Mouse (Mus musculus) MEL (cell line): ENCODE measurements around the gene Nup160. TPM values are rescaled to one million over a fixed set of nuclear protein-coding genes. Genes with fewer than 3 reads are reported as not detected.

ENCODE experiments used
- DNase-seq: peaks from one replicate; pipeline ENCODE4 v3.0.0; 2011; ENCODE audit warnings: low read depth, low spot score
- H3K27ac ChIP-seq: 2 replicates; pipeline ENCODE4 v1.5.1; 2012; ENCODE audit warnings: low read depth, mild to moderate bottlenecking, control low read depth, low read length, moderate library complexity; ENCODE audit not compliant: control insufficient read depth
- H3K27me3 ChIP-seq, 2 experiments: fragments of 150-350 bp in 1 of 2; sonication (generic) in 1 of 2; 2 replicates each; pipeline ENCODE4 v1.6.1; 2012; ENCODE audit warnings: low read length in 2 of 2, mild to moderate bottlenecking in 2 of 2, improper control_type of control experiment in 1 of 2, moderate library complexity in 1 of 2; ENCODE audit not compliant: insufficient read depth in 2 of 2, control insufficient read depth in 1 of 2
- H3K36me3 ChIP-seq, 2 experiments: 2 replicates each; pipeline ENCODE4 v1.6.1; 2012 to 2014; ENCODE audit warnings: low read length in 2 of 2, improper control_type of control experiment in 1 of 2, inconsistent platforms in 1 of 2, mild to moderate bottlenecking in 1 of 2; ENCODE audit not compliant: insufficient read depth in 2 of 2, control insufficient read depth in 1 of 2
- H3K4me1 ChIP-seq, 2 experiments: fragments of 150-350 bp in 1 of 2; sonication (generic) in 1 of 2; 2 replicates each; pipeline ENCODE4 v1.6.1; 2012; ENCODE audit warnings: low read length in 2 of 2, improper control_type of control experiment in 1 of 2, mild to moderate bottlenecking in 1 of 2; ENCODE audit not compliant: insufficient read depth in 2 of 2, control insufficient read depth in 1 of 2
- H3K4me3 ChIP-seq, 2 experiments: fragments of 150-350 bp in 1 of 2; sonication (generic) in 1 of 2; 2 replicates each; pipeline ENCODE4 v1.5.1; 2012; ENCODE audit warnings: low read depth in 2 of 2, low read length in 2 of 2, mild to moderate bottlenecking in 2 of 2, moderate library complexity in 2 of 2, control low read depth in 1 of 2, improper control_type of control experiment in 1 of 2; ENCODE audit not compliant: control insufficient read depth in 1 of 2, insufficient read depth in 1 of 2
- H3K79me2 ChIP-seq: 2 replicates; pipeline ENCODE4 v1.6.1; 2012; ENCODE audit warnings: mild to moderate bottlenecking, low read length, moderate library complexity; ENCODE audit not compliant: control insufficient read depth, poor library complexity, insufficient read depth
- H3K9ac ChIP-seq: 2 replicates; pipeline ENCODE4 v1.6.1; 2012; ENCODE audit warnings: low read depth, mild to moderate bottlenecking, control low read depth, low read length, moderate library complexity; ENCODE audit not compliant: control insufficient read depth, poor library complexity, severe bottlenecking
- H3K9me3 ChIP-seq: fragments of 150-350 bp; sonication (generic); replicated peaks from 2 replicates; pipeline ENCODE4 v1.6.1; 2012; ENCODE audit warnings: mild to moderate bottlenecking, low read length, improper control_type of control experiment, moderate library complexity; ENCODE audit not compliant: insufficient read depth
- CTCF ChIP-seq, 3 experiments: IDR thresholded peaks in 2 of 3; conservative IDR thresholded peaks in 1 of 3; 2 replicates each; pipeline ENCODE4 v1.5.1; 2011 to 2012; ENCODE audit warnings: low read length in 3 of 3, low read depth in 2 of 3, mild to moderate bottlenecking in 2 of 3, improper control_type of control experiment in 1 of 3, inconsistent platforms in 1 of 3, mixed read lengths in 1 of 3, moderate library complexity in 1 of 3; ENCODE audit not compliant: control insufficient read depth in 1 of 3, insufficient read depth in 1 of 3, poor library complexity in 1 of 3, severe bottlenecking in 1 of 3
- MAX ChIP-seq: IDR thresholded peaks from 2 replicates; pipeline ENCODE4 v1.6.1; 2011; ENCODE audit warnings: low read length, improper control_type of control experiment
- MYB ChIP-seq: IDR thresholded peaks from 2 replicates; pipeline ENCODE4 v1.6.1; 2011; ENCODE audit warnings: mild to moderate bottlenecking, low read depth, low read length, improper control_type of control experiment
- MYC ChIP-seq: IDR thresholded peaks from 2 replicates; pipeline ENCODE4 v1.6.1; 2011; ENCODE audit warnings: low read depth, mild to moderate bottlenecking, low read length, improper control_type of control experiment, moderate library complexity
- POLR2A ChIP-seq, 2 experiments: IDR thresholded peaks; 2 replicates each; pipeline ENCODE4 v1.6.1; 2011 to 2012; ENCODE audit warnings: low read length in 2 of 2, mild to moderate bottlenecking in 2 of 2, control low read depth in 1 of 2, improper control_type of control experiment in 1 of 2, low read depth in 1 of 2, moderate library complexity in 1 of 2; ENCODE audit not compliant: control insufficient read depth in 1 of 2, insufficient read depth in 1 of 2, poor library complexity in 1 of 2
- RCOR1 ChIP-seq: IDR thresholded peaks from 2 replicates; pipeline ENCODE4 v1.6.1; 2012; ENCODE audit warnings: low read depth, mild to moderate bottlenecking, inconsistent platforms, low read length, improper control_type of control experiment
- SMC3 ChIP-seq: IDR thresholded peaks from 2 replicates; pipeline ENCODE4 v1.6.1; 2011; ENCODE audit warnings: low read depth, low read length, improper control_type of control experiment
- TCF12 ChIP-seq: IDR thresholded peaks from 2 replicates; pipeline ENCODE4 v1.6.1; 2014; ENCODE audit warnings: low read depth, mild to moderate bottlenecking, inconsistent platforms, low read length, improper control_type of control experiment, moderate library complexity
- USF2 ChIP-seq, 2 experiments: IDR thresholded peaks; 2 replicates each; pipeline ENCODE4 v1.6.1; 2011 to 2012; ENCODE audit warnings: improper control_type of control experiment in 2 of 2, low read length in 2 of 2, borderline replicate concordance in 1 of 2, inconsistent platforms in 1 of 2, low read depth in 1 of 2, mild to moderate bottlenecking in 1 of 2; ENCODE audit not compliant: insufficient read depth in 1 of 2
- polyA plus RNA-seq, 2 experiments: library from polyadenylated mRNA; stranded (reverse) in 1 of 2; unstranded in 1 of 2; fragments of >175 nt in 1 of 2; fragments of >200 nt in 1 of 2; gene quantifications; 2 replicates each; pipeline versions ENCODE4 v1.2.1 to v1.2.4; 2012; ENCODE audit warnings: low replicate concordance in 2 of 2, low read depth in 1 of 2; ENCODE audit not compliant: insufficient read length in 2 of 2, insufficient read depth in 1 of 2, missing spikeins in 1 of 2
- total RNA-seq: library from RNA; depleted of rRNA; stranded (reverse); fragments of 300-350 nt; gene quantifications from 2 replicates; pipeline ENCODE4 v1.2.3, GENCODE M21; 2012; rRNA removed

The Nup160 gene
- total and polyA plus RNA-seq, 3 experiments, result 43.8 to 91.4 (median 63.8) TPM

GRCm38 (mm10) chr2:90782901-90783486 is 106.0 kb downstream of the Nup160 start:
- DNase-seq, result no peak
- no peak overlapping the region for H3K9ac ChIP-seq
- H3K27ac ChIP-seq, result no peak overlapping the region
- TF ChIP-seq SMC3 (no peak), MYB (no peak), POLR2A (IDR thresholded peaks at IDR 0.05; ENCODE audit: control insufficient read depth in 1 of 2, insufficient read depth in 1 of 2, low read depth in 1 of 2, low read length in 2 of 2, poor library complexity in 1 of 2) (no peak), USF2 (IDR thresholded peaks at IDR 0.05; ENCODE audit: borderline replicate concordance in 1 of 2, insufficient read depth in 1 of 2, low read depth in 1 of 2, low read length in 2 of 2) (no peak), TCF12 (no peak), MAX (no peak), CTCF (IDR thresholded peaks at IDR 0.05 in 2 of 3, conservative IDR thresholded peaks at IDR 0.05 in 1 of 3; ENCODE audit: control insufficient read depth in 1 of 3, insufficient read depth in 1 of 3, low read depth in 2 of 3, low read length in 3 of 3, poor library complexity in 1 of 3, severe bottlenecking in 1 of 3) (no peak), MYC (no peak), RCOR1 (no peak)
- peaks cover 4 to 21% of the 10 kb centered on the region in 2 experiments for H3K36me3 ChIP-seq
- H3K79me2 ChIP-seq, result no peaks in the 10 kb centered on the region
- no peaks in the 10 kb centered on the region for H3K27me3 ChIP-seq
- no peaks in the 10 kb centered on the region for H3K9me3 ChIP-seq
- no peak overlapping the region for H3K4me3 ChIP-seq
- H3K4me1 ChIP-seq, result no peaks in the 10 kb centered on the region

Other genes starting within 250 kb of the Nup160 start
- gene Ptprj, start 96.6 kb upstream of the Nup160 start, total RNA-seq, result 10.0 and 10.2 TPM in 2 replicates
- 1 to 10 TPM in 1 of 2 experiments, not detected in 1; 6.4 TPM for gene Ptprj, start 96.6 kb upstream of the Nup160 start, polyA plus RNA-seq
- 39.5 and 42.1 TPM in 2 replicates for gene Fnbp4, start 68.2 kb downstream of the Nup160 start, total RNA-seq
- 100 to 1,000 TPM in 1 of 2 experiments, 10 to 100 TPM in 1; 73.7 to 353 TPM for gene Fnbp4, start 68.2 kb downstream of the Nup160 start, polyA plus RNA-seq
- gene Agbl2, start 105.5 kb downstream of the Nup160 start, total RNA-seq, result not detected in 2 replicates
- not detected for gene Agbl2, start 105.5 kb downstream of the Nup160 start, polyA plus RNA-seq
- gene Mtch2, start 169.9 kb downstream of the Nup160 start, total RNA-seq, result 85.7 and 91.5 TPM in 2 replicates
- 100 to 1,000 TPM in 1 of 2 experiments, not detected in 1; 167 TPM for gene Mtch2, start 169.9 kb downstream of the Nup160 start, polyA plus RNA-seq
- not detected in 2 replicates for gene C1qtnf4, start 208.6 kb downstream of the Nup160 start, total RNA-seq
- gene C1qtnf4, start 208.6 kb downstream of the Nup160 start, polyA plus RNA-seq, result not detected
- 18.0 and 21.9 TPM in 2 replicates for gene Kbtbd4, start 227.5 kb downstream of the Nup160 start, total RNA-seq
- 10 to 100 TPM in 1 of 2 experiments, not detected in 1; 23.1 TPM for gene Kbtbd4, start 227.5 kb downstream of the Nup160 start, polyA plus RNA-seq
- gene Ndufs3, start 227.6 kb downstream of the Nup160 start, total RNA-seq, result 134 and 137 TPM in 2 replicates
- gene Ndufs3, start 227.6 kb downstream of the Nup160 start, polyA plus RNA-seq, result 100 to 1,000 TPM in 1 of 2 experiments, not detected in 1; 193 TPM